Mouse (Mus musculus): ENCODE results near the gene Vrk1.

Gene Vrk1

GRCm38 (mm10) chr12:106115070-106115891 is 105.3 kb downstream of the Vrk1 start:
- DNase-seq (ENCODE audit: extremely low spot score): peak; percentile 73

GRCm38 (mm10) chr12:106115892-106116206 is 105.8 kb downstream of the Vrk1 start:
- DNase-seq (ENCODE audit: extremely low spot score): no peak

DNA sequence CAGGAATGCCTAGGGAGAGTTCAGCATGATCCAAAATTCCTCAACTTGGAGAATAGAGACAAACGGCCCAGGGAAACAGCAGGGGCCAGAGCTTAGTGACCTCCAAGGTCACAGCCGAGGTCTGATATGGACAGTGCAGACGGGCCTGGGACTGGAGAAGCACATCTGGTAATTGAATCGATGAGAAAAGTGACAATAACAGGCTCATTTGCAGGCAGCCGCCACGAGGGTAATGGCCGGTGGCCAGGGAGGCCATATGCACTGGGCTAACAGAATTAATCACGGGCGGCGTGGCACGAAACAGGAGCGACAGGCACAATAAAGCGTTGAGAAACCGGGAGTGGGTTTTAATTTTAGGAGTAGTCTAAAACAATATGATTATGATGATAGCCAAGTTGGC is 113.2 kb downstream of the Vrk1 start:
- DNase-seq (ENCODE audit: extremely low spot score): peak; percentile 11

DNA sequence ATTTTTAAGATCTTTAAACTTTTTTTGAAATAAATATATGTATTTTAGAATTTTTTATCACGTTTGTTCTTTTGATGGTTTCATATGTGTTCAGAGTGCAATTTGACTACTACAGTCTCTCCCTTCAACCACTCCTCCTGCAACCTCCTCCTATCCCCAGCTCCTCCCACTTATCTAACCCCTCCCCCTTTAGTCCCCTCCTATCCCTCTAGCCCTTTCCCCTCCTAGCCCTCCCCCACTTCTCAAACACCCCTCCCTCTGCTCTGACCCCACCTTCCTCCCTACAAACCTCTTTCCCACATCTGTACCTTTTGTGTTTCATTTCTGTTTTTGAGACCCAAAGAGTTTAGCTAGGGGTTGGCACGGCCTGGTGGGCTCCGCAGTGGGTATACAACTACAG is 114.6 kb downstream of the Vrk1 start:
- no peak for DNase-seq (ENCODE audit: extremely low spot score)

Data from embryo, embryonic 9.5 days (tissue).